Mouse (Mus musculus): ENCODE measurements around the gene Ccdc88a. TPM values are rescaled to one million over a fixed set of nuclear protein-coding genes. Genes with fewer than 3 reads are reported as not detected.

Gene Ccdc88a
- 18.7 and 19.0 TPM in 2 replicates for polyA plus RNA-seq (2012; rRNA removed)

GRCm38 (mm10) chr11:29373396-29374273 lies at the start of gene Ccdc88a:
Gene Ccdc88a, plus strand, starts transcription at chr11:29373658.
- H3K4me1 ChIP-seq (ENCODE audit: control insufficient read depth, insufficient read depth, low read length), result peaks cover 4% of the 10 kb centered on the region
- peak within 1 kb of the TSS; percentile 98 for H3K4me3 ChIP-seq (ENCODE audit: insufficient read depth, low read length)
- peak; percentile 80 for TF ChIP-seq POLR2A (IDR thresholded peaks at IDR 0.05; ENCODE audit: extremely low read depth, insufficient read depth, low read length)
- no peak for TF ChIP-seq CTCF (IDR thresholded peaks at IDR 0.05; ENCODE audit: extremely low read depth, insufficient read depth, low read length)
- peak within 1 kb of the TSS; percentile 99 for H3K27ac ChIP-seq (ENCODE audit: insufficient read depth, low read length)

DNA sequence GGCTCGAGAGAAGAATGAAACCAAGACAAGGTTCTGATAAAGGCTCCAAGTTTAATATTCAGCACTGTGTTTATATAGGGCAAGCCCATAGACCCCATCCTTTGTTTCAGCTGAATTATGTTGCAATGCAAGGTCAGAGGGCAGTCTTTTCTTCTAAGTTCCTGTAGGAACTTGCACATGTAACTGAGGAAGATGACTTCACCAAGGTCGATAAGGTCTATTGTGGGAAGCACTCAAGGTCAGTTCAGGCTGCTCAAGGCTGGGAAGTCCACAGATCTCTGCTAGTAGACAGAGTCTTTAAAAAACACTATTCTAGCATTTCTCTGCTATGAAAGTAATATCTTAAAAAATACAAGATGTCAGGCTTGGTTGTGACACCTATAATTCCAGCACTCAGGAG lies 38.0 kb upstream of the Ccdc88a start:
- no peaks in the 10 kb centered on the region for H3K4me1 ChIP-seq (ENCODE audit: control insufficient read depth, insufficient read depth, low read length)
- no peak overlapping the region for H3K4me3 ChIP-seq (ENCODE audit: insufficient read depth, low read length)
- TF ChIP-seq CTCF (IDR thresholded peaks at IDR 0.05; ENCODE audit: extremely low read depth, insufficient read depth, low read length) (no peak), POLR2A (IDR thresholded peaks at IDR 0.05; ENCODE audit: extremely low read depth, insufficient read depth, low read length) (no peak)
- no peak overlapping the region for H3K27ac ChIP-seq (ENCODE audit: insufficient read depth, low read length)

- H3K4me1 ChIP-seq (ENCODE audit: control insufficient read depth, insufficient read depth, low read length), result no peaks in the 10 kb centered on the region
- no peak overlapping the region for H3K4me3 ChIP-seq (ENCODE audit: insufficient read depth, low read length)
- H3K27ac ChIP-seq (ENCODE audit: insufficient read depth, low read length), result no peak overlapping the region
- no peak for TF ChIP-seq CTCF (IDR thresholded peaks at IDR 0.05; ENCODE audit: extremely low read depth, insufficient read depth, low read length)
- no peak for TF ChIP-seq POLR2A (IDR thresholded peaks at IDR 0.05; ENCODE audit: extremely low read depth, insufficient read depth, low read length)
These were observed 32.2 kb upstream of the Ccdc88a start for GRCm38 (mm10) chr11:29341259-29341658.

DNA sequence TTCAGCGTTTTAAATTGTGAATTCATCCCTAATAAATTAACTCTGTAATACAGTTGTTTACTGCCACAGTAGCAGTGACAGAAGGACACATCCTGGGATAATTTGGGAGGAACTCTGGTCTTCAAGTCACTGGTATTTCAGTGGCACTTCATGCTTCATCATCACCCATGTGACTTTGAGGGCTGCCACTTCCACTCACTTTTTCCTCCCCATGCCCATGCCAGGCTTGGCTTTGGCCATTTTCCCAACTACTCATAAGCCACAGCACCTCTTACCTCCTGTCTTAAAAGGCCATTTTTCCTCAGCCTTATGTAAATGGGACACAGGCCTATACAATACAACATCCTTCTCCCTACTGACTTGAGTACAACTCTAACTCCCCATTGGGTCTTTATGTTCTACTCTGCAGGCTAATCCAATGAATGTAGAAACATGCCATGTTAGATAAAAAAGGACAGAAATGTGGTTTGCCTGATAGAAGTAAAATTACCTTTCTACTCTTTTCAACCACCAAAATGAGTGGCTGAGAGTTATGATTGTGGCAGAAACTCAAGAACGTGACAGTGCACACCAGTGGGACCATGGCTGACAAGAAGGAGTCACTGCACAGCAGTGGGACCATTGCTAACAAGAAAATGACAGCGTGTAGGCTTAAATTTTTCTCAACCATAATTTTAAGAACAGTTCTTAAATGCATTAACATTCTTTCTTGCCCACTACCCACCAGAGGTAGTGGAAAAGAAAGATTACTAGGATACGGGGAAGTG lies 28.4 kb upstream of the Ccdc88a start:
- H3K4me1 ChIP-seq (ENCODE audit: control insufficient read depth, insufficient read depth, low read length), result no peaks in the 10 kb centered on the region
- H3K4me3 ChIP-seq (ENCODE audit: insufficient read depth, low read length), result no peak overlapping the region
- H3K27ac ChIP-seq (ENCODE audit: insufficient read depth, low read length), result no peak overlapping the region
- TF ChIP-seq CTCF (IDR thresholded peaks at IDR 0.05; ENCODE audit: extremely low read depth, insufficient read depth, low read length) (no peak), POLR2A (IDR thresholded peaks at IDR 0.05; ENCODE audit: extremely low read depth, insufficient read depth, low read length) (no peak)

DNA sequence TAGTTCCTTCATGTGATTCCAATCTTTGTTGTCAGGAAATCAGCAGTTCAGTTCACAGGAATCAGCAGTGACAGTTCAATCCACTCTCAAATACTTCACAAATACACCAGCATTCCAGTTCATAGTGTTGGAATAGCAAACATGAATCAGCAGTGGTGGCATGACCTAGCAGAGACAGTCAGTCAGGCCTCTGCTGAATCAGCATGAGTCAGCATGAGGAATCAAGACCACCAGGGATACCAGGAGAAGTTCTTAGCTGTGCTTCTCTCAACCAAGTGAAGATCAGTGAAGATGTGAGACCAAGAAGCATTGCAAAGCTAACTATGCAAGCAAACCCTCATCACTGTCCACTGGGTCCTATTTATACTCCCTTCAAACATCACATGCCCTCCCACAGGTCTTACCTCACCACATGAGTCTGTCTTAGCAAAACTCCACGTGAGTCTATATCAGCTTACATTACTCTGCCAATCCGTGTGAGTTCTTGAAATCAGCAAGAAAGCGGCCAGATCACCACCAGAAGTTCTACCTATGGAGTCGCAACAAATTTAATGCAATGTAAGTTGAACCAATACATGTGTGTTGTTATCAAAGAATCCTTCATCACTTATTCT lies 27.7 kb upstream of the Ccdc88a start:
- Histone ChIP-seq H3K4me3 (ENCODE audit: insufficient read depth, low read length) (no peak overlapping the region), H3K4me1 (ENCODE audit: control insufficient read depth, insufficient read depth, low read length) (no peaks in the 10 kb centered on the region), H3K27ac (ENCODE audit: insufficient read depth, low read length) (no peak overlapping the region)
- no peak for TF ChIP-seq POLR2A (IDR thresholded peaks at IDR 0.05; ENCODE audit: extremely low read depth, insufficient read depth, low read length)
- no peak for TF ChIP-seq CTCF (IDR thresholded peaks at IDR 0.05; ENCODE audit: extremely low read depth, insufficient read depth, low read length)

GRCm38 (mm10) chr11:29350891-29351290 lies 22.6 kb upstream of the Ccdc88a start:
- H3K27ac ChIP-seq (ENCODE audit: insufficient read depth, low read length), result no peak overlapping the region
- no peaks in the 10 kb centered on the region for H3K4me1 ChIP-seq (ENCODE audit: control insufficient read depth, insufficient read depth, low read length)
- no peak overlapping the region for H3K4me3 ChIP-seq (ENCODE audit: insufficient read depth, low read length)
- TF ChIP-seq CTCF (IDR thresholded peaks at IDR 0.05; ENCODE audit: extremely low read depth, insufficient read depth, low read length), result no peak
- TF ChIP-seq POLR2A (IDR thresholded peaks at IDR 0.05; ENCODE audit: extremely low read depth, insufficient read depth, low read length), result no peak

DNA sequence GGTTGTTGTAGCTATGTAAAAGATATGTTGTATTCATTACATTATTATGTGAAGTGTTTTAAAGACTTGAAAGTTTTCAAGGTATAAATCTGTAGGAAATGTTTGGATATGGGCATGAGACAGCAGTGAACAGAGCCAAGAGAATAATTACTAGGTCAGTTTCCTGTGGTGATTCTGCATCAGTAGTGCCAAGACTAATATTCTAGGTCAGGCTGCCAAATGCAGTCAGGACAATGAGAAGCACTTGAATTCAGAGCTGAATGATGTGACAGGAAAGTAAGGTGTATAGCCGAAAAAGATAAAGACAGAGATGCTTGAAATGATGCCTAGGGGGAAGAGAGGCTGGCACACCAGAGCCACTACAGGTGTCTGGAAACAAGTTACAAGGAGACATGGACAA lies 21.2 kb upstream of the Ccdc88a start:
- Histone ChIP-seq H3K4me1 (ENCODE audit: control insufficient read depth, insufficient read depth, low read length) (no peaks in the 10 kb centered on the region), H3K27ac (ENCODE audit: insufficient read depth, low read length) (no peak overlapping the region), H3K4me3 (ENCODE audit: insufficient read depth, low read length) (no peak overlapping the region)
- TF ChIP-seq POLR2A (IDR thresholded peaks at IDR 0.05; ENCODE audit: extremely low read depth, insufficient read depth, low read length), result no peak
- no peak for TF ChIP-seq CTCF (IDR thresholded peaks at IDR 0.05; ENCODE audit: extremely low read depth, insufficient read depth, low read length)

DNA sequence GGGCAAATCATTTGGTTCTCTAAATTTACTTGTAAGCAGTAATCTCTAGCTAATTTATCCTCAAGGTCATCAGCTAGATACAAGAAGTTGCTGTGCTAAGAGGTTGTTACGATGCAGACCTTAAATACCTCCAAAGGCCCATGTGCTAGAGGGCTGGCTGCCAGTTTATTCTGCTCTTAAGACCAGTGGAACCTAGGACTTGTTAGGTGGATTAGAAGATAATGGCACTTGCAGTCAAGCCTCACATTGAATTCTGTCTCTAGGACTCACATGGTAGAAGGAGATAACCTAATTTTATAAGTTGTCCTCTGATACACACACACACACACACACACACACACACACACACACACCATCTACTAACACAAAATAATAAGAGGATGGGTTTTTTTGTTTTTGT lies 5.3 kb upstream of the Ccdc88a start:
- Histone ChIP-seq H3K27ac (ENCODE audit: insufficient read depth, low read length) (no peak overlapping the region), H3K4me1 (ENCODE audit: control insufficient read depth, insufficient read depth, low read length) (no peaks in the 10 kb centered on the region), H3K4me3 (ENCODE audit: insufficient read depth, low read length) (no peak overlapping the region)
- TF ChIP-seq POLR2A (IDR thresholded peaks at IDR 0.05; ENCODE audit: extremely low read depth, insufficient read depth, low read length), result no peak
- TF ChIP-seq CTCF (IDR thresholded peaks at IDR 0.05; ENCODE audit: extremely low read depth, insufficient read depth, low read length), result no peak

DNA sequence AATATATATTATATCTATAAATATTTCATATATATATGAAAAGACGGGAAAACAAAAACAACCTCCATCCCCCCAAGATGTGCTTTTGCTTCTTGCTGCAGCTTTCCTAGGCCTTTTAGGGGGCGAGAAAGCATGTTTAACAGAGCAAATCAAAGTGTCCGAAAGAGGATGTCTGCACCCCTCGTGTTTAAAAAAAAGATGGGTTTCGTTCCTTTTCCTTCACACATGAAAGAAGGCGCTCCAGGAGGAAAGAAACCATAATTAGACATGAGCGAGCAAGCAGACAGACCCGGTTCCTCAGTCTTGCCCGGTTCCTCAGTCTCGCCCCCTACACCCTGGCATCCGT lies 435 bp upstream of the Ccdc88a start:
- H3K4me3 ChIP-seq (ENCODE audit: insufficient read depth, low read length), result peak overlapping the region; percentile 98
- TF ChIP-seq CTCF (IDR thresholded peaks at IDR 0.05; ENCODE audit: extremely low read depth, insufficient read depth, low read length) (no peak), POLR2A (IDR thresholded peaks at IDR 0.05; ENCODE audit: extremely low read depth, insufficient read depth, low read length) (no peak)
- peaks cover 4% of the 10 kb centered on the region for H3K4me1 ChIP-seq (ENCODE audit: control insufficient read depth, insufficient read depth, low read length)
- peak overlapping the region; percentile 52; the same call in 1 of the 2 replicates for H3K27ac ChIP-seq (ENCODE audit: insufficient read depth, low read length)

Measured in cortical plate, adult 2 months (tissue).